ENCODE assay signal across 32 mouse cellular contexts in the genomic region with DNA sequence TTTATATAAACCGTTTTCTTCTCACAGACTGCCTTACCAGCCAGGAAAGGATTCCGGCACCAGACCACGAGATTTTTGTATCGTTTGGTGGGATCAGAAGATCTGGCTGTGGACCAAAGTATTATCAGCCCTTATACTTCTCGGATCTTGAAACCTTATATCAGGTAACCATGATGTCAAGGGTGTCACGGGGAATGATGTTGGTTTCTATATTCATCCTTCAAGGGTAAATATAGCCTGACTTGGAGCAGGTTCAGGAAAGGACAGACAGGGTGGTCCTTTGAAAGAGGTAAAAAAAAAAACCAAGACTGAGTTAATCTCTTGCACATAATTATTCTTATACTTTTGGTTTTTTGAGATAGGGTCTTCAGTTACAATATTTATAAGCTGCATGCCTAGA. TPM values are rescaled to one million over a fixed set of nuclear protein-coding genes. Genes with fewer than 3 reads are reported as not detected.
DNase-seq lines count a peak whose midpoint lies in the region; ATAC-seq and TF ChIP-seq lines count a peak whose summit lies in the region.
"Had no signal": no experiment of that assay in that cellular context is flagged by ENCODE, and none has a peak within 500 bp of the region (broad histone marks: within the 10 kb centered on the region; RNA-seq: fewer than 3 reads in every experiment).

No protein-coding gene starts in this region.

- ATAC-seq in heart, embryonic 12.5 days (ENCODE audit: insufficient number of reproducible peaks, low FRiP score), result no peak
- no peak for ATAC-seq in heart, embryonic 16.5 days (replicated peaks; ENCODE audit: extremely low read depth, insufficient read depth, low FRiP score)
- ATAC-seq: activated CD4-positive, CD25-positive, alpha-beta regulatory T cell, adult 4 months; forebrain, embryonic 15.5 days; hindbrain, postnatal 0 days; inflammation-experienced regulatory T-cells, adult 6 months; intestine, embryonic 16.5 days had no signal

- no peak for TF ChIP-seq EP300 in heart, adult 2 months (IDR thresholded peaks at IDR 0.05; ENCODE audit: insufficient read depth, low read depth, low read length)

- peak overlapping the region; percentile 61 for H3K27ac ChIP-seq in heart, adult 2 months
- H3K27ac ChIP-seq in heart, embryonic 12.5 days (ENCODE audit: poor library complexity, severe bottlenecking), result no peak overlapping the region
- H3K27ac ChIP-seq in heart, embryonic 16.5 days (ENCODE audit: low read length), result peak overlapping the region; percentile 35; the same call in 1 of the 2 replicates
- H3K27ac ChIP-seq: embryonic facial prominence, embryonic 10.5 days; embryonic facial prominence, embryonic 13.5 days; forebrain, embryonic 12.5 days; forebrain, embryonic 15.5 days; heart, embryonic 13.5 days; hindbrain, embryonic 14.5 days; hindbrain, postnatal 0 days had no signal

- H3K4me2 ChIP-seq in heart, embryonic 12.5 days, result no peak overlapping the region
- H3K4me2 ChIP-seq in heart, embryonic 16.5 days (ENCODE audit: low read depth, low read length), result no peak overlapping the region
- H3K4me2 ChIP-seq: embryonic facial prominence, embryonic 13.5 days; forebrain, embryonic 12.5 days; forebrain, embryonic 15.5 days; heart, embryonic 13.5 days; hindbrain, embryonic 14.5 days had no signal

- H3K9ac ChIP-seq in heart, adult 2 months (ENCODE audit: low read depth, low read length), result no peak overlapping the region
- no peak overlapping the region for H3K9ac ChIP-seq in heart, embryonic 12.5 days
- H3K9ac ChIP-seq in heart, embryonic 16.5 days (ENCODE audit: low read length), result no peak overlapping the region
- H3K9ac ChIP-seq: embryonic facial prominence, embryonic 13.5 days; forebrain, embryonic 12.5 days; forebrain, embryonic 15.5 days; heart, embryonic 13.5 days; hindbrain, embryonic 14.5 days had no signal

- peaks cover 14% of the 10 kb centered on the region for H3K36me3 ChIP-seq in heart, adult 2 months (ENCODE audit: control insufficient read depth, insufficient read depth, low read length)
- H3K36me3 ChIP-seq in heart, embryonic 12.5 days, result peaks cover 80% of the 10 kb centered on the region
- H3K36me3 ChIP-seq in heart, embryonic 16.5 days (ENCODE audit: control insufficient read depth, insufficient read depth), result peaks cover 68% of the 10 kb centered on the region

- H3K4me3 ChIP-seq in heart, adult 2 months, result no peak overlapping the region
- H3K4me3 ChIP-seq in heart, embryonic 12.5 days, result no peak overlapping the region
- no peak overlapping the region for H3K4me3 ChIP-seq in heart, embryonic 16.5 days (ENCODE audit: low read length)
- H3K4me3 ChIP-seq: embryonic facial prominence, embryonic 10.5 days; embryonic facial prominence, embryonic 13.5 days; erythroblast, embryonic 14.5 days; forebrain, embryonic 12.5 days; forebrain, embryonic 15.5 days; heart, embryonic 13.5 days had no signal

- no peaks in the 10 kb centered on the region for H3K27me3 ChIP-seq in heart, adult 2 months (ENCODE audit: control insufficient read depth, insufficient read depth, low read length)
- H3K27me3 ChIP-seq in heart, embryonic 12.5 days (replicated peaks), result no peaks in the 10 kb centered on the region
- no peaks in the 10 kb centered on the region for H3K27me3 ChIP-seq in heart, embryonic 16.5 days (ENCODE audit: control insufficient read depth, insufficient read depth, low read length)
- H3K27me3 ChIP-seq: embryonic facial prominence, embryonic 13.5 days; forebrain, embryonic 12.5 days; forebrain, embryonic 15.5 days; heart, embryonic 13.5 days had no signal

- no peak for TF ChIP-seq CTCF in heart, adult 2 months (IDR thresholded peaks at IDR 0.05)

- no peak for TF ChIP-seq POLR2A in heart, adult 2 months (IDR thresholded peaks at IDR 0.05; ENCODE audit: insufficient read depth, low read depth, low read length)

- peaks cover 1% of the 10 kb centered on the region; the same call in 1 of the 2 replicates for H3K79me2 ChIP-seq in heart, adult 2 months (replicated peaks; ENCODE audit: control insufficient read depth, insufficient read depth, low read length)

- H3K4me1 ChIP-seq in heart, adult 2 months (ENCODE audit: control insufficient read depth, insufficient read depth, low read length), result peaks cover 3% of the 10 kb centered on the region; the same call in 1 of the 2 replicates
- no peaks in the 10 kb centered on the region for H3K4me1 ChIP-seq in heart, embryonic 12.5 days (replicated peaks)
- no peaks in the 10 kb centered on the region for H3K4me1 ChIP-seq in heart, embryonic 16.5 days (ENCODE audit: control insufficient read depth, insufficient read depth, low read length)
- H3K4me1 ChIP-seq: embryonic facial prominence, embryonic 10.5 days; embryonic facial prominence, embryonic 13.5 days; forebrain, embryonic 12.5 days; forebrain, embryonic 15.5 days; heart, embryonic 13.5 days had no signal

- DNase-seq in gastrocnemius, adult 18-20 months (ENCODE audit: low spot score), result peak; percentile 44
- DNase-seq in gastrocnemius, adult 8-10 months (ENCODE audit: low spot score in 2 of 2), result no peak
- no peak for DNase-seq in heart, adult 2 months
- no peak for DNase-seq in heart, postnatal 36 days
- DNase-seq: adrenal gland, adult 8-10 months; adrenal gland, postnatal 25 days; cerebellum, adult 11-12 months; cerebellum, adult 8-10 months; cerebellum, postnatal 10 days; cerebellum, postnatal 36 days; embryo, embryonic 11 days; gastrocnemius, postnatal 36 days; heart, postnatal 4 days; kidney, adult 18-20 months; kidney, adult 9 months had no signal

- 57% methylated on average over 6 of the region's 6 CpGs for WGBS in heart, adult 2 months
- 75% methylated on average over 6 of the region's 6 CpGs for WGBS in heart, embryonic 12.5 days
- 60% methylated on average over 6 of the region's 6 CpGs for WGBS in heart, embryonic 16.5 days

- H3K9me3 ChIP-seq in heart, embryonic 12.5 days (replicated peaks), result no peaks in the 10 kb centered on the region
- H3K9me3 ChIP-seq in heart, embryonic 16.5 days (replicated peaks; ENCODE audit: control insufficient read depth, low read length), result no peaks in the 10 kb centered on the region; the same call in 1 of the 2 replicates
- H3K9me3 ChIP-seq: embryonic facial prominence, embryonic 10.5 days; embryonic facial prominence, embryonic 13.5 days; forebrain, embryonic 12.5 days; forebrain, embryonic 15.5 days; heart, embryonic 13.5 days had no signal

- intact Hi-C loops in heart, adult 2 months (cut with DNase I), result no loop called here
- intact Hi-C loops in heart, postnatal 36 days (cut with DNase I), result no loop called here

RNA-seq across cellular contexts. Expression of gene Pet117, which starts 31.9 kb away (rescaled TPM):
- 1 to 10 TPM; 7.0 to 8.3 TPM for total RNA-seq in gastrocnemius, adult 18-20 months (2021)
- 1 to 10 TPM; 2.1 to 8.4 (median 5.7) TPM for total RNA-seq in gastrocnemius, adult 8-10 months (2022)
- 1 to 10 TPM; 8.9 to 9.1 TPM for total RNA-seq in heart, adult 2 months (2021)
- not detected in 2 replicates for polyA plus RNA-seq in heart, adult 2 months (2012; rRNA removed)
- 0.90 and 3.8 TPM in 2 replicates for polyA plus RNA-seq in heart, embryonic 12.5 days (2016; fragmentation: Nextera tagmentation; extraction: Ambion mirVana)
- polyA plus RNA-seq in heart, embryonic 16.5 days (2015; fragmentation: Nextera tagmentation; extraction: Ambion mirVana), result 2.9 and 3.9 TPM in 2 replicates
- total RNA-seq in heart, postnatal 36 days (2021), result 10 to 100 TPM in 1 of 2 experiments, 1 to 10 TPM in 1; 9.1 to 10.9 TPM
- total RNA-seq: ES-E14; granulocyte monocyte progenitor cell, adult 5-6 weeks; hindbrain, postnatal 0 days had no signal
- polyA plus RNA-seq: brain, embryonic 14.5 days; cortical plate, adult 2 months; embryonic facial prominence, embryonic 10.5 days; forebrain, embryonic 15.5 days had no signal

RNA-seq across cellular contexts. Expression of gene Kat14, which starts 31.9 kb away (rescaled TPM):
- total RNA-seq in gastrocnemius, adult 18-20 months (2021), result 10 to 100 TPM; 16.6 to 22.7 TPM
- total RNA-seq in gastrocnemius, adult 8-10 months (2022), result 10 to 100 TPM; 19.3 to 28.7 (median 23.0) TPM
- total RNA-seq in heart, adult 2 months (2021), result 10 to 100 TPM; 23.7 to 26.8 TPM
- 22.2 and 26.1 TPM in 2 replicates for polyA plus RNA-seq in heart, adult 2 months (2012; rRNA removed)
- 27.3 and 27.5 TPM in 2 replicates for polyA plus RNA-seq in heart, embryonic 12.5 days (2016; fragmentation: Nextera tagmentation; extraction: Ambion mirVana)
- 27.2 and 28.0 TPM in 2 replicates for polyA plus RNA-seq in heart, embryonic 16.5 days (2015; fragmentation: Nextera tagmentation; extraction: Ambion mirVana)
- 10 to 100 TPM; 22.6 to 23.3 TPM for total RNA-seq in heart, postnatal 36 days (2021)
